Mouse (Mus musculus) myocyte (in vitro differentiated cells): ENCODE measurements around the gene Cask.

Experiments
- E2F4 ChIP-seq: IDR thresholded peaks from one replicate; pipeline ENCODE4 v1.6.1; 2011; ENCODE audit warnings: mild to moderate bottlenecking, control low read depth, moderate library complexity; ENCODE audit not compliant: insufficient read depth
- POLR2A ChIP-seq: IDR thresholded peaks from one replicate; pipeline ENCODE4 v1.6.1; 2011; ENCODE audit warnings: low read depth, mild to moderate bottlenecking, control low read depth, moderate library complexity; ENCODE audit not compliant: insufficient read length

- TF ChIP-seq E2F4 (no peak), POLR2A (no peak)
Measured at GRCm38 (mm10) chrX:13720296-13720829, 130.8 kb downstream of the Cask start.
